Mouse (Mus musculus) limb, embryonic 14.5 days (tissue): Measurements from ENCODE around the gene Kyat1. TPM values are rescaled to one million over a fixed set of nuclear protein-coding genes. Genes with fewer than 3 reads are reported as not detected.

Experiments
- ATAC-seq: fragments of 200-750 bp; cut with Nextera tagmentation; 2 replicates; pipeline ENCODE4 v1.8.0; 2017; ENCODE audit warnings: low read depth, moderate number of reproducible peaks, moderate TSS enrichment; ENCODE audit not compliant: low FRiP score
- DNase-seq: peaks from one replicate; pipeline ENCODE4 v3.0.0-alpha.2; 2015; ENCODE audit warnings: low spot score
- H3K27ac ChIP-seq: fragments of 300-500 bp; sonication (generic); replicated peaks from 2 replicates; pipeline ENCODE4 v1.5.1; 2014; ENCODE audit warnings: low read depth, mild to moderate bottlenecking, low read length, moderate library complexity, mixed read lengths
- H3K27me3 ChIP-seq: fragments of 300-500 bp; sonication (generic); 2 replicates; pipeline ENCODE4 v1.6.1; 2014; ENCODE audit warnings: low read length, mixed read lengths; ENCODE audit not compliant: control insufficient read depth, insufficient read depth
- H3K36me3 ChIP-seq: fragments of 300-500 bp; sonication (generic); 2 replicates; pipeline ENCODE4 v1.6.1; 2014; ENCODE audit warnings: mild to moderate bottlenecking, low read length, moderate library complexity, mixed read lengths; ENCODE audit not compliant: control insufficient read depth, insufficient read depth
- H3K4me1 ChIP-seq: fragments of 300-500 bp; sonication (generic); 2 replicates; pipeline ENCODE4 v1.6.1; 2014; ENCODE audit warnings: antibody characterized with exemption, low read length, mixed read lengths; ENCODE audit not compliant: control insufficient read depth, insufficient read depth
- H3K4me2 ChIP-seq: fragments of 300-500 bp; sonication (generic); replicated peaks from 2 replicates; pipeline ENCODE4 v1.6.1; 2014; ENCODE audit warnings: low read depth, mild to moderate bottlenecking, low read length, moderate library complexity; ENCODE audit not compliant: severe bottlenecking
- H3K4me3 ChIP-seq: fragments of 300-500 bp; sonication (generic); replicated peaks from 2 replicates; pipeline ENCODE4 v1.5.1; 2014; ENCODE audit warnings: low read length
- H3K9ac ChIP-seq: fragments of 300-500 bp; sonication (generic); 2 replicates; pipeline ENCODE4 v1.6.1; 2014; ENCODE audit warnings: mild to moderate bottlenecking, low read depth, low read length, moderate library complexity; ENCODE audit not compliant: severe bottlenecking
- H3K9me3 ChIP-seq: fragments of 300-500 bp; sonication (generic); 2 replicates; pipeline ENCODE4 v1.6.1; 2016; ENCODE audit warnings: low read length; ENCODE audit not compliant: control insufficient read depth
- POLR2A ChIP-seq: fragments of 200-500 bp; IDR thresholded peaks from 2 replicates; pipeline ENCODE4 v1.8.0; 2012; ENCODE audit warnings: inconsistent platforms, mild to moderate bottlenecking, moderate library complexity, borderline replicate concordance; ENCODE audit not compliant: insufficient read depth, insufficient read length; ENCODE audit errors: extremely low read depth
- WGBS: fragments of 180-500 bp; shearing (Covaris S2); extraction: QIAGEN DNeasy Blood & Tissue Kit; methylation state at CpG from one replicate; pipeline ENCODE4 v1.1.7; 2014; 5-methylcytosine and 5-hydroxymethylcytosine counted together
- polyA plus RNA-seq, 2 experiments: library from polyadenylated mRNA; depleted of rRNA in 1 of 2; stranded (reverse) in 1 of 2; unstranded in 1 of 2; fragments of >200 nt; fragmentation: Nextera tagmentation in 1 of 2; extraction: Ambion mirVana in 1 of 2; gene quantifications; 2 replicates each; pipeline versions ENCODE4 v1.2.1 to v1.2.3; 2012 to 2014

Gene Kyat1
- polyA plus RNA-seq, 2 experiments, result 10.2 to 24.5 TPM

- no peak for TF ChIP-seq POLR2A
- Histone ChIP-seq H3K9me3 (no peaks in the 10 kb centered on the region), H3K36me3 (no peaks in the 10 kb centered on the region), H3K27ac (no peak overlapping the region), H3K9ac (no peak overlapping the region), H3K4me2 (no peak overlapping the region), H3K27me3 (no peaks in the 10 kb centered on the region), H3K4me1 (no peaks in the 10 kb centered on the region), H3K4me3 (no peak overlapping the region)
- no peak for DNase-seq
- ATAC-seq, result no peak
- WGBS, result 92% methylated on average over 3 of the region's 3 CpGs
These were observed 9.1 kb upstream of the Kyat1 start for GRCm38 (mm10) chr2:30214745-30215144.

DNA sequence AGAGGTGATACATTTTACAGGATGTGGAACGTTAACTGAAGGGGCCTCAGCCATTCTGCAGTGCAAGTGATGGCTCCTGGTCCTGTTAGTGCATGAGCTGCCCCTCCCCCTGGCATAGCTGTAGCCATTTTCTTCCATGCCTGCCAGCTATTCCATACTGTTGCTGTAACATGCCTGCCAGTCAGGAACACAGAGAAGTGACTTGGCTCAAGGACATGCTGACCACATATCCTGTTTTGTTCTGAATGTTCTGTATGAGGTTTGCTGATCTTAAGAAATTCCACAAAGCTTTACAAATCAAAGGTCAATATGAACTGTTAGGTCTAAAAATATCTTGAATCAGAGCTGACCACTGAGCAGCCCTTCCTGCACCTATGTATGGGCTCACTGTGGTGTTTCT, 7.3 kb upstream of the Kyat1 start:
- Histone ChIP-seq H3K4me1 (no peaks in the 10 kb centered on the region), H3K36me3 (no peaks in the 10 kb centered on the region), H3K27me3 (no peaks in the 10 kb centered on the region), H3K9me3 (no peaks in the 10 kb centered on the region), H3K4me2 (no peak overlapping the region), H3K9ac (no peak overlapping the region), H3K4me3 (no peak overlapping the region), H3K27ac (no peak overlapping the region)
- no peak for TF ChIP-seq POLR2A
- DNase-seq, result no peak
- no peak for ATAC-seq
- 50% methylated on average over 1 of the region's 1 CpGs for WGBS

GRCm38 (mm10) chr2:30212169-30212545, 6.5 kb upstream of the Kyat1 start:
- DNase-seq (no peak), ATAC-seq (no peak)
- WGBS, result 71% methylated on average over 4 of the region's 4 CpGs
- Histone ChIP-seq H3K4me2 (no peak overlapping the region), H3K9ac (no peak overlapping the region), H3K9me3 (no peaks in the 10 kb centered on the region), H3K4me3 (no peak overlapping the region), H3K4me1 (no peaks in the 10 kb centered on the region), H3K27me3 (no peaks in the 10 kb centered on the region), H3K36me3 (no peaks in the 10 kb centered on the region), H3K27ac (no peak overlapping the region)
- TF ChIP-seq POLR2A, result no peak

- 84% methylated on average over 6 of the region's 6 CpGs for WGBS
- no peak overlapping the region for H3K27ac ChIP-seq
- H3K36me3 ChIP-seq, result no peaks in the 10 kb centered on the region
- TF ChIP-seq POLR2A, result no peak
- H3K27me3 ChIP-seq, result no peaks in the 10 kb centered on the region
- ATAC-seq (no peak), DNase-seq (no peak)
- H3K4me1 ChIP-seq, result no peaks in the 10 kb centered on the region
- no peaks in the 10 kb centered on the region for H3K9me3 ChIP-seq
- H3K4me2 ChIP-seq, result no peak overlapping the region
- no peak overlapping the region for H3K4me3 ChIP-seq
- H3K9ac ChIP-seq, result no peak overlapping the region
These were observed 5.9 kb upstream of the Kyat1 start for GRCm38 (mm10) chr2:30211408-30212168.

DNA sequence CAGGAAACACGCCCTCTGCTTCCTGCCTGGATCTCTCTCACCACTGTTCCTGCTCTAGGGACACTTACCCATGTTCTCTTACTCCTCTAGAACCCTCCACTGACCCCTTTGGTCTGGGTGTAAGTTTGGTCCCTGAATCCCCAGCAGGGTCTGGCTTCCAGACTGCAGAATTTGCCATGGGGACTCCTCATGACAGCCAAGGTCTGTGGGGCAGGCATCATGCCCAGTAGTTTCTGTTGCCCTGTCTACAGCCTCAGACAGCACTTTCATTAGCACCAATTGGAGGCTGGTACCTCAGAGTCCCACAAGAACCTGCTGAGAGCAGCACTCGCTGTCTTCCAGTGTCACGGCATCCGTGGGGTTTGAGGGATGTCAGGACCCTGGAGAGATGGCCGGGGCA, 2.2 kb upstream of the Kyat1 start:
- DNase-seq, result no peak
- no peak overlapping the region for H3K9ac ChIP-seq
- 75% methylated on average over 5 of the region's 5 CpGs for whole genome bisulfite sequencing
- no peak overlapping the region for H3K4me3 ChIP-seq
- no peaks in the 10 kb centered on the region for H3K36me3 ChIP-seq
- ATAC-seq, result no peak
- peaks cover 4% of the 10 kb centered on the region for H3K4me1 ChIP-seq
- no peaks in the 10 kb centered on the region for H3K27me3 ChIP-seq
- no peak overlapping the region for H3K27ac ChIP-seq
- no peaks in the 10 kb centered on the region for H3K9me3 ChIP-seq
- TF ChIP-seq POLR2A, result no peak
- H3K4me2 ChIP-seq, result no peak overlapping the region
